Mouse (Mus musculus) forebrain, postnatal 0 days (tissue): ENCODE data around the gene Dnajc6. TPM values are rescaled to one million over a fixed set of nuclear protein-coding genes. Genes with fewer than 3 reads are reported as not detected.
A peak's percentile ranks its signal among the peaks of the same experiment; 100 is the strongest.

ENCODE experiments used
- ATAC-seq: fragments of 200-750 bp; cut with Nextera tagmentation; 2 replicates; pipeline ENCODE4 v1.8.0; 2017; ENCODE audit warnings: mild to moderate bottlenecking, moderate library complexity
- DNase-seq: peaks from one replicate; pipeline ENCODE4 v3.0.0-alpha.2; 2015
- H3K27ac ChIP-seq: fragments of 300-500 bp; sonication (generic); 2 replicates; pipeline ENCODE4 v1.5.1; 2014; ENCODE audit warnings: low read depth, mild to moderate bottlenecking, antibody characterized with exemption, low read length, moderate library complexity, mixed read lengths
- H3K27me3 ChIP-seq: fragments of 300-500 bp; sonication (generic); 2 replicates; pipeline ENCODE4 v1.6.1; 2014; ENCODE audit warnings: mild to moderate bottlenecking, low read length, mixed read lengths; ENCODE audit not compliant: insufficient read depth
- H3K36me3 ChIP-seq: fragments of 300-500 bp; sonication (generic); 2 replicates; pipeline ENCODE4 v1.6.1; 2014; ENCODE audit warnings: mild to moderate bottlenecking, moderate library complexity; ENCODE audit not compliant: insufficient read depth
- H3K4me1 ChIP-seq: fragments of 300-500 bp; sonication (generic); 2 replicates; pipeline ENCODE4 v1.6.1; 2014; ENCODE audit warnings: antibody characterized with exemption; ENCODE audit not compliant: insufficient read depth
- H3K4me2 ChIP-seq: fragments of 300-500 bp; sonication (generic); 2 replicates; pipeline ENCODE4 v1.6.1; 2014; ENCODE audit warnings: low read depth, mild to moderate bottlenecking, moderate library complexity
- H3K4me3 ChIP-seq: fragments of 300-500 bp; sonication (generic); 2 replicates; pipeline ENCODE4 v1.5.1; 2014; ENCODE audit warnings: low read depth, low read length, mixed read lengths
- H3K9ac ChIP-seq: fragments of 300-500 bp; sonication (generic); 2 replicates; pipeline ENCODE4 v1.6.1; 2014; ENCODE audit warnings: mild to moderate bottlenecking
- H3K9me3 ChIP-seq: fragments of 300-500 bp; sonication (generic); 2 replicates; pipeline ENCODE4 v1.6.1; 2016; ENCODE audit warnings: low read length
- CTCF ChIP-seq: sonication (generic); IDR thresholded peaks from 2 replicates; pipeline ENCODE4 v1.5.1; 2016; ENCODE audit warnings: antibody characterized with exemption, control low read depth, low read depth
- WGBS: fragments of 180-500 bp; shearing (Covaris S2); extraction: QIAGEN DNeasy Blood & Tissue Kit; methylation state at CpG from one replicate; pipeline ENCODE4 v1.1.7; 2014; 5-methylcytosine and 5-hydroxymethylcytosine counted together
- polyA plus RNA-seq: library from polyadenylated mRNA; unstranded; fragments of >200 nt; fragmentation: Nextera tagmentation; extraction: Ambion mirVana; gene quantifications from 2 replicates; pipeline ENCODE4 v1.2.1, GENCODE M21; 2015
- total RNA-seq: library from RNA; depleted of rRNA; stranded (reverse); fragments of >200 nt; gene quantifications from 2 replicates; pipeline ENCODE4 v1.2.3, GENCODE M21; 2014

The Dnajc6 gene
- total and polyA plus RNA-seq, 2 experiments from 2014 or later = 46.0 to 153 TPM

DNA sequence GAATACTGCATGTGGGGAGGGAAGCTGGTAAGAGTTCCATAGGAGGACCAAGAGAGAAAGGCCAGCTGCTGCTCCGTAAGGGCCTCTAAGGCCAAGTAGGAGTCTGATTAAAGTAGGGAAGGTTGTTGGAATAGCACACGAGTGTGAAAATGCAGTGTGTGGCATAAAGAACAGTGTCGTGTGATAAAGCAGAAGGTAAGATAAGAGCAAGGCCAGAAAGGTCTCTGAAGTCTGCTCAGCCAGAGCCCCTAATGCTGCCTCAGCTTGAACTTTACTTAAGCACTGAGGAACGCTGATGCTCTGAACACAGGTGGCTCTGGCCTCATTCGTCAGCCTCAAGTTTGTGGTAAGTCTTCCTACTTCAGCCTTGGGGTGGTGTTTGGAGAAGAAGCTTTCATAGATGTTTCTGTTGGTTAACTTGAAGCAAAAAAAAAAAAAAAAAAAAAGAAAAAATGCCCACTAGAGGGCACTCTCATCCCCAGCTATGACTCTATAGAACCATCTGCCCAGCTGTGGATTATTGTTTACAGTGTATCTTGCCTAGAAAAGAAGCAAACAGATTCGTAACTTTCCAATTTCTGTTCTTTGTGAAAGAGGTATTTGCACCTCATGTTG lies 160.6 kb downstream of the Dnajc6 start:
- Histone ChIP-seq H3K4me2 (no peak overlapping the region), H3K27ac (no peak overlapping the region), H3K4me3 (no peak overlapping the region), H3K36me3 (peaks cover 26% of the 10 kb centered on the region), H3K4me1 (no peaks in the 10 kb centered on the region), H3K9me3 (no peaks in the 10 kb centered on the region), H3K27me3 (no peaks in the 10 kb centered on the region), H3K9ac (no peak overlapping the region)
- TF ChIP-seq CTCF = peak; percentile 70
- 53% methylated on average over 6 of the region's 6 CpGs for WGBS
- peak; percentile 58 for DNase-seq
- peak; percentile 55; the same call in 1 of the 2 replicates for ATAC-seq

DNA sequence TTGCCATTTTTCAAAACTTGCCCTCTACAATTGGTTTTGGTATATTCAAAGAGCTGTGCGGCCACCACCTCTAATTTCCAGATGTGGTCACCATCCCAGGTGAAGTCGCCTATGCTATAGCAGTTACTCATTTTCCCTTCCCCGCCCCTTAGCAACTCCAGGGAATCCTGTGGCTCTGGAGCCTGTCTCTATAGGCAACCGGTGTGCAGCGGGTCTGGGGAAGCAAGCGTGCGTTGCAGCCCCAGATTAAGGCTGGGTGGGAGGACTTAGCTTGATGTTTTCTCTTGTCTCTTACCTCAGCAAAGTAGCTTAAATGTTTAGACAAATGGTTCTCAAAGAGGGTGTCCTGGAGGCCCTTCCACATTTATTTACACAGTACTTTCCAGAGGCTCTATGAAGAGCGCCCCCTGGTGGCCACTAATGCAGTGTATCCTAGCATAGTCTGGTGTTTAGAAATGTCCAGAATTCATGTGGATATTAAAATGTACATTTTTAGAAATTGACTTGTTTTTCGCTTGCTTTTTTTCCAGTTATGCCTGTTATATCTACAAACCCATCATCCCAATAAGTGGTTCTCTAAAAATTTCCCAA lies 167.8 kb downstream of the Dnajc6 start:
- peak; percentile 67 for TF ChIP-seq CTCF
- Histone ChIP-seq H3K4me1 (no peaks in the 10 kb centered on the region), H3K36me3 (peaks cover 15% of the 10 kb centered on the region), H3K27ac (no peak overlapping the region), H3K9ac (no peak overlapping the region), H3K27me3 (no peaks in the 10 kb centered on the region), H3K9me3 (no peaks in the 10 kb centered on the region), H3K4me3 (no peak overlapping the region), H3K4me2 (no peak overlapping the region)
- WGBS = 71% methylated on average over 9 of the region's 9 CpGs
- DNase-seq (peak; percentile 39), ATAC-seq (peak; percentile 25; the same call in 1 of the 2 replicates)

DNA sequence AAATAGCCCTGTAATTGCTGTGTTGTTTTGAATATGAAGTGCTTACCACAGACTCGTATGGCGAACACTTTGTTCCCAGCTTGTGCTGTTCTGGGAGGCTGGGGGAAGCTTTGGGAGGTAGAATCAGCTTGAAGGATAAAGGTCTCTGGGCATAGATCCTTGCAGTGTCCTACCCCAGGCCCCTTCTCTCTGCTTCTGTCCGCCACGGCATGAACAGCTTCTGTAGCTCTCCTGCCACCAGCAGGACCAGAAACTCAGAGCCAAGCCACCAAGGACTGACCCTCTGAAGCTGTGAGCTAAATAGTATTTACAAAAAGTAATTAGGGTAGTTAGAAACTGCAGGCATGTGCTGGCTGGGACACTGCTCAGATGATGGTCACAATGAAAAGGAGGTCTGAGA lies 168.3 kb downstream of the Dnajc6 start:
- no peak overlapping the region for H3K27ac ChIP-seq
- H3K4me1 ChIP-seq = no peaks in the 10 kb centered on the region
- no peaks in the 10 kb centered on the region for H3K27me3 ChIP-seq
- 90% methylated on average over 4 of the region's 4 CpGs for WGBS
- no peak overlapping the region for H3K9ac ChIP-seq
- TF ChIP-seq CTCF = no peak
- H3K4me3 ChIP-seq = no peak overlapping the region
- H3K4me2 ChIP-seq = no peak overlapping the region
- ATAC-seq (no peak), DNase-seq (no peak)
- peaks cover 12% of the 10 kb centered on the region for H3K36me3 ChIP-seq
- no peaks in the 10 kb centered on the region for H3K9me3 ChIP-seq

DNA sequence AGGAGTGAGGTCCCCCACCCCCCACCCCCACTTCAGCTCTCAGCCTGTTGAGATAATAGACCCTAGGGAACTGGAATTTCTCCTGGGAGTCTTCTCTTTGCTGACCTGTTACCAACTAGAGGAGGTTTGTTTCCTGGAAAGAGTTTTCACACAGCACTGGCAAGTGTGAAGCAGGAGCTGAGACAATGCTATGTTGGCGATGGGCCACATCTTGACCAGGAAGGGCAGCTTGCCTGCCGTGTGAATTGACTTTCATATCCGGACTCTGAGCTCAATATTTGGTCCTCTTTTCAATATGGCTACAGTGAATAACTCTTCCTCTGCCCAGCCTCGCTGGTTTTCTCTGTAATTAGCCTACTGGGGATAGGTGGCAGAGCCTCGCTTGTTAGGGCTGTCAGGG lies 172.7 kb downstream of the Dnajc6 start:
- H3K4me2 ChIP-seq = no peak overlapping the region
- no peaks in the 10 kb centered on the region for H3K4me1 ChIP-seq
- no peak for TF ChIP-seq CTCF
- no peak overlapping the region for H3K27ac ChIP-seq
- DNase-seq (no peak), ATAC-seq (no peak)
- no peaks in the 10 kb centered on the region for H3K9me3 ChIP-seq
- H3K36me3 ChIP-seq = no peaks in the 10 kb centered on the region
- 25% methylated on average over 5 of the region's 5 CpGs for WGBS
- H3K9ac ChIP-seq = no peak overlapping the region
- no peak overlapping the region for H3K4me3 ChIP-seq
- H3K27me3 ChIP-seq = no peaks in the 10 kb centered on the region

DNA sequence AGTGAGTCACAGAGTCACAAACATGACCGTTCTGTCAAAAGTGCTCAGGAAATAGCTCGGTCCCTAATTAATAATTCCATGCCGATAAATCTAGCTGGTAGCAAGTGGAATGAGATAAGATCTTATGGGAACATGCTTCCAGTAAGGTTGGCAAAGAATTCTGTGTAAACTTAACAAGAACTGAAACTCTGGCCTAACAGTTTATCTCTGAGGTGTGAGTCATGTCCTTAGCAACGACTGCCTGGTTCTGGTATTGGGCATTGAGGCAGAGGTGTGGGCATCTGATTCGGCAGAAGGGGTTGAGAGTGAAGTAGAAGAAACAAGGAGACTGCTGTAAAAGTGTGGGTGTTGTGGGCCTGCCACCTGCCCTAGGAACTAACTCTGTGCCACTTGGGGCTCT lies 173.4 kb downstream of the Dnajc6 start:
- DNase-seq (no peak), ATAC-seq (no peak)
- Histone ChIP-seq H3K4me1 (no peaks in the 10 kb centered on the region), H3K4me2 (no peak overlapping the region), H3K4me3 (no peak overlapping the region), H3K9ac (no peak overlapping the region), H3K9me3 (no peaks in the 10 kb centered on the region), H3K36me3 (no peaks in the 10 kb centered on the region), H3K27ac (no peak overlapping the region), H3K27me3 (no peaks in the 10 kb centered on the region)
- TF ChIP-seq CTCF = no peak
- 56% methylated on average over 5 of the region's 5 CpGs for WGBS

DNA sequence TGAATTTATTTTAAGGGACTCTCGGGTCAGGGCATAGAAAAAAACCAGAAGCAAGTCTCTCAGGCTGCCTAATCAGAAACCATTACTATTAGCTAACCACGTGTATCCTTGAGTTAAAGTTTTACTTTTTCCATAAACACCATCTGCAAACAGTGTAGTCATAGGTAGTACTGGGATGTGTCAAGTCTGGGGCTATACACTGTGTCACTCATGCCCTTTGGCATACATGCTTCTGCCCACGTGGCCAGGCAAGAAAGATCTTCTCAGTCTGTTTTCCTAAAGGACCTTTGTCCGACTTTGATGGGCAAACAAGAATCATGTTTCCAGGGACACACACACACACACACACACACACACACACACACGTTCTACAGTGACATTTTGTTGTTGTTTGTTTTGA lies 178.3 kb downstream of the Dnajc6 start:
- H3K36me3 ChIP-seq = no peaks in the 10 kb centered on the region
- H3K9ac ChIP-seq = no peak overlapping the region
- H3K27me3 ChIP-seq = no peaks in the 10 kb centered on the region
- H3K27ac ChIP-seq = no peak overlapping the region
- no peak for DNase-seq
- H3K9me3 ChIP-seq = no peaks in the 10 kb centered on the region
- H3K4me2 ChIP-seq = no peak overlapping the region
- WGBS = 80% methylated on average over 5 of the region's 5 CpGs
- ATAC-seq = no peak
- no peak overlapping the region for H3K4me3 ChIP-seq
- TF ChIP-seq CTCF = no peak
- H3K4me1 ChIP-seq = no peaks in the 10 kb centered on the region

DNA sequence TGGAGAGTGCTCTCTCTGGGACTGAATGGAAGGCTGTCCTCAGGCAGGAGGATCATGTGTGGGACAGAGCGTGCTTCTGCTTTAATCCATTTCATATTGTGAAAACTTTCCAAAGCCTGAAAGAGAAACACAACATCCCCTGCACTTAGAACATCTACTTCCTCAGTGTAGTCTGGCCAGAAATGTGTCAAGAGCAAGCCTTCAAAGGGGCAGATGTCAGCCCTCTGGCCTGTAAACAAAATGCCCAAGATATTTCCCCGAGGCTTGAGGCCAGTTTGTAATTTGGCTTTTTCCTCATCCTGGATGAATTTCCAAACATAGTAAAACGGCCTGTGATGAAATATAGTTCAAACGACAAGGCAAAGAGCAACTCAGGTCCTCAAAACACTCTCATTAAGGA lies 179.3 kb downstream of the Dnajc6 start:
- Histone ChIP-seq H3K9ac (no peak overlapping the region), H3K27me3 (no peaks in the 10 kb centered on the region), H3K27ac (no peak overlapping the region), H3K4me2 (no peak overlapping the region), H3K9me3 (no peaks in the 10 kb centered on the region), H3K4me3 (no peak overlapping the region), H3K36me3 (no peaks in the 10 kb centered on the region), H3K4me1 (no peaks in the 10 kb centered on the region)
- DNase-seq (no peak), ATAC-seq (no peak)
- no peak for TF ChIP-seq CTCF
- 80% methylated on average over 4 of the region's 4 CpGs for WGBS
